Mouse (Mus musculus): ENCODE data around the gene Plekhg1.

GRCm38 (mm10) chr10:3818940-3819701 lies 79.0 kb downstream of the Plekhg1 start:
- TF ChIP-seq E2F4 (IDR thresholded peaks at IDR 0.05; ENCODE audit: insufficient read depth): no peak
- no peak for TF ChIP-seq POLR2A (IDR thresholded peaks at IDR 0.05; ENCODE audit: insufficient read length, low read depth)
- no peak for TF ChIP-seq MAX (IDR thresholded peaks at IDR 0.05; ENCODE audit: low read depth)
- TF ChIP-seq CEBPB (IDR thresholded peaks at IDR 0.05; ENCODE audit: insufficient read depth, poor library complexity, severe bottlenecking): no peak
- no peak for TF ChIP-seq MYOG (IDR thresholded peaks at IDR 0.05; ENCODE audit: control insufficient read depth in 1 of 3, insufficient read depth in 1 of 3, insufficient read length in 2 of 3, low read depth in 2 of 3)
- no peak for TF ChIP-seq REST (IDR thresholded peaks at IDR 0.05; ENCODE audit: insufficient read depth, insufficient read length)
- TF ChIP-seq TCF12 (IDR thresholded peaks at IDR 0.05; ENCODE audit: insufficient read depth, poor library complexity, severe bottlenecking): no peak
- TF ChIP-seq POLR2AphosphoS2 (IDR thresholded peaks at IDR 0.05; ENCODE audit: insufficient read length, low read depth): no peak
- no peak for TF ChIP-seq TCF3 (IDR thresholded peaks at IDR 0.05; ENCODE audit: insufficient read length, low read depth)
- no peak for TF ChIP-seq MYOD1 (IDR thresholded peaks at IDR 0.05; ENCODE audit: control insufficient read depth in 1 of 3, insufficient read length in 2 of 3, low read depth in 2 of 3)

Measured in myocyte (in vitro differentiated cells).